ENCODE assay signal across 22 mouse cellular contexts in genomic region chr11:53800975-53801374, GRCm38 (mm10). TPM values are rescaled to one million over a fixed set of nuclear protein-coding genes. Genes with fewer than 3 reads are reported as not detected.
A peak's percentile ranks its signal among the peaks of the same experiment; 100 is the strongest.
DNase-seq lines count a peak whose midpoint lies in the region; TF ChIP-seq lines count a peak whose summit lies in the region.
"Had no signal": no experiment of that assay in that cellular context is flagged by ENCODE, and none has a peak within 500 bp of the region (broad histone marks: within the 10 kb centered on the region; RNA-seq: fewer than 3 reads in every experiment).

No protein-coding gene starts in this region.

- in situ Hi-C loops in ES-E14 (cut with MboI; ENCODE audit: low sequenced_read_pairs in 2 of 2, unreplicated experiment in 2 of 2), result no loop called here

- H3K9me3 ChIP-seq in E14TG2a.4 (ENCODE audit: low read length), result no peaks in the 10 kb centered on the region
- H3K9me3 ChIP-seq in ES-E14 (ENCODE audit: control insufficient read depth, insufficient read depth, low read depth, low read length), result no peaks in the 10 kb centered on the region
- H3K9me3 ChIP-seq: embryonic facial prominence, embryonic 12.5 days; forebrain, embryonic 13.5 days; forebrain, embryonic 15.5 days had no signal

- no peak overlapping the region for H3K9ac ChIP-seq in ES-E14 (ENCODE audit: insufficient read depth, low read depth, low read length, poor library complexity, severe bottlenecking)
- H3K9ac ChIP-seq: embryonic facial prominence, embryonic 12.5 days; forebrain, embryonic 13.5 days; forebrain, embryonic 15.5 days; forebrain, postnatal 0 days had no signal

- no peaks in the 10 kb centered on the region for H3K36me3 ChIP-seq in E14TG2a.4 (ENCODE audit: insufficient read depth, low read length)
- no peaks in the 10 kb centered on the region for H3K36me3 ChIP-seq in ES-E14 (ENCODE audit: control insufficient read depth, insufficient read depth, low read length, poor library complexity, severe bottlenecking)
- no peaks in the 10 kb centered on the region for H3K36me3 ChIP-seq in myocyte (ENCODE audit: control insufficient read depth, insufficient read depth)
- H3K36me3 ChIP-seq: embryonic facial prominence, embryonic 12.5 days; forebrain, embryonic 15.5 days had no signal

- intact Hi-C loops in left cerebral cortex, postnatal 36 days (cut with DNase I), result no loop called here

- no peak overlapping the region for H3ac ChIP-seq in myocyte (ENCODE audit: control insufficient read depth, insufficient read length)

- DNase-seq in ES-E14 (ENCODE audit: low read depth, low spot score), result no peak
- DNase-seq in cerebellum, adult 18-20 months, result no peak
- DNase-seq in left cerebral cortex, postnatal 36 days (ENCODE audit: low spot score in 2 of 2), result no peak
- DNase-seq: adrenal gland, adult 8-10 months; adrenal gland, postnatal 14 days; adrenal gland, postnatal 36 days; B cell, adult 2 months; cerebellum, adult 11-12 months; cerebellum, adult 8-10 months; cerebellum, adult 9-11 months; cerebellum, postnatal 14 days; cerebellum, postnatal 36 days; embryo, embryonic 11 days; forebrain, postnatal 0 days had no signal

- no peaks in the 10 kb centered on the region for H3K79me2 ChIP-seq in myocyte (ENCODE audit: control insufficient read depth, insufficient read depth)

- H3K4me1 ChIP-seq in E14TG2a.4 (replicated peaks; ENCODE audit: low read depth, low read length), result peaks cover 98% of the 10 kb centered on the region
- H3K4me1 ChIP-seq in ES-E14 (ENCODE audit: control insufficient read depth in 2 of 2, insufficient read depth in 2 of 2, low read length in 2 of 2, poor library complexity in 1 of 2), result peaks cover 22 to 62% of the 10 kb centered on the region in 2 experiments
- H3K4me1 ChIP-seq: forebrain, embryonic 13.5 days; forebrain, embryonic 15.5 days had no signal

- no peak for TF ChIP-seq POLR2A in myocyte (IDR thresholded peaks at IDR 0.05; ENCODE audit: insufficient read length, low read depth)

- H3K27me3 ChIP-seq in E14TG2a.4 (ENCODE audit: insufficient read depth, low read length) (peaks cover 7% of the 10 kb centered on the region; the same call in 1 of the 2 replicates), myocyte (ENCODE audit: control insufficient read depth, insufficient read depth, insufficient read length) (no peaks in the 10 kb centered on the region)
- H3K27me3 ChIP-seq: CH12.LX; embryonic facial prominence, embryonic 12.5 days; forebrain, embryonic 13.5 days; forebrain, embryonic 15.5 days had no signal

- no peak overlapping the region for H3K4me2 ChIP-seq in myocyte (ENCODE audit: low read depth)
- H3K4me2 ChIP-seq: embryonic facial prominence, embryonic 12.5 days; forebrain, embryonic 13.5 days; forebrain, embryonic 15.5 days had no signal

- peak overlapping the region; percentile 64; the same call in 1 of the 2 replicates for H3K27ac ChIP-seq in ES-E14 (ENCODE audit: insufficient read depth, low read depth, low read length, poor library complexity, severe bottlenecking)
- H3K27ac ChIP-seq: embryonic facial prominence, embryonic 12.5 days; forebrain, embryonic 13.5 days; forebrain, embryonic 15.5 days had no signal

- 0 out of 2 replicates have a peak overlapping the region, but pooled peaks have one; percentile 24 for H3K4me3 ChIP-seq in E14TG2a.4 (replicated peaks; ENCODE audit: low read length)
- H3K4me3 ChIP-seq in ES-E14 (ENCODE audit: insufficient read depth in 1 of 2, low read depth in 1 of 2, low read length in 2 of 2, poor library complexity in 1 of 2, severe bottlenecking in 1 of 2), result no peak overlapping the region
- no peak overlapping the region for H3K4me3 ChIP-seq in myocyte
- H3K4me3 ChIP-seq: embryonic facial prominence, embryonic 12.5 days; forebrain, embryonic 13.5 days; forebrain, embryonic 15.5 days had no signal

- no peak for TF ChIP-seq CTCF in E14TG2a.4 (conservative IDR thresholded peaks at IDR 0.05; ENCODE audit: low read length)

TF ChIP-seq in ES-E14, 5 proteins besides CTCF, POLR2A, EP300 and RAD21:
- TF ChIP-seq MAFK (IDR thresholded peaks at IDR 0.05; ENCODE audit: insufficient read depth, low read depth, low read length), result no peak
- no peak for TF ChIP-seq CHD2 (IDR thresholded peaks at IDR 0.05; ENCODE audit: low read depth, low read length)
- no peak for TF ChIP-seq HCFC1 (IDR thresholded peaks at IDR 0.05; ENCODE audit: borderline replicate concordance, insufficient read depth, low read length)
- TF ChIP-seq ZNF384 (IDR thresholded peaks at IDR 0.05; ENCODE audit: low read depth, low read length), result no peak
- no peak for TF ChIP-seq ZC3H11A (IDR thresholded peaks at IDR 0.05; ENCODE audit: borderline replicate concordance, low read depth, low read length)

TF ChIP-seq in myocyte, 11 proteins besides CTCF, POLR2A, EP300 and RAD21:
- TF ChIP-seq MYOD1 (IDR thresholded peaks at IDR 0.05; ENCODE audit: control insufficient read depth in 1 of 3, insufficient read length in 2 of 3, low read depth in 2 of 3), result peak in 2 of 3 experiments; percentile 22 to 83
- TF ChIP-seq MYOG (IDR thresholded peaks at IDR 0.05; ENCODE audit: control insufficient read depth in 1 of 3, insufficient read depth in 1 of 3, insufficient read length in 2 of 3, low read depth in 2 of 3), result peak in 1 of 3 experiments; percentile 67
- TF ChIP-seq CEBPB (IDR thresholded peaks at IDR 0.05; ENCODE audit: insufficient read depth, poor library complexity, severe bottlenecking), result no peak

RNA-seq across cellular contexts. Expression of gene Gm17334, which starts 28.0 kb away (rescaled TPM):
- total RNA-seq in ES-E14 (2012; rRNA removed), result 0.22 and 0.53 TPM in 2 replicates
- polyA plus RNA-seq in myocyte (2012; fragmentation: generic; extraction: Trizol), result 0.19 TPM
- total RNA-seq in left cerebral cortex, postnatal 36 days (2021), result 1 to 10 TPM in 1 of 2 experiments, under 1 TPM in 1; 0.96 to 1.2 TPM
- total RNA-seq: MEL had no signal
- polyA plus RNA-seq: embryonic facial prominence, embryonic 12.5 days; forebrain, embryonic 11.5 days; forebrain, embryonic 13.5 days; forebrain, embryonic 15.5 days; forebrain, postnatal 0 days had no signal

RNA-seq across cellular contexts. Expression of gene Irf1, which starts 31.2 kb away (rescaled TPM):
- 28.0 and 40.1 TPM in 2 replicates for total RNA-seq in ES-E14 (2012; rRNA removed)
- polyA plus RNA-seq in myocyte (2012; fragmentation: generic; extraction: Trizol), result 25.0 TPM
- 1 to 10 TPM; 6.5 to 6.6 TPM for total RNA-seq in left cerebral cortex, postnatal 36 days (2021)

RNA-seq across cellular contexts. Expression of gene Gm12216, which starts 58.1 kb away (rescaled TPM):
- 0.27 TPM in 1 of 2 replicates, not detected in the other for total RNA-seq in ES-E14 (2012; rRNA removed)
- polyA plus RNA-seq in myocyte (2012; fragmentation: generic; extraction: Trizol), result 1.6 TPM
- 1 to 10 TPM; 4.0 to 4.5 TPM for total RNA-seq in left cerebral cortex, postnatal 36 days (2021)
- total RNA-seq: forebrain, postnatal 0 days; MEL had no signal
- polyA plus RNA-seq: forebrain, embryonic 11.5 days; forebrain, embryonic 15.5 days had no signal
